Mouse (Mus musculus): ENCODE results near the gene Gal3st4.

DNA sequence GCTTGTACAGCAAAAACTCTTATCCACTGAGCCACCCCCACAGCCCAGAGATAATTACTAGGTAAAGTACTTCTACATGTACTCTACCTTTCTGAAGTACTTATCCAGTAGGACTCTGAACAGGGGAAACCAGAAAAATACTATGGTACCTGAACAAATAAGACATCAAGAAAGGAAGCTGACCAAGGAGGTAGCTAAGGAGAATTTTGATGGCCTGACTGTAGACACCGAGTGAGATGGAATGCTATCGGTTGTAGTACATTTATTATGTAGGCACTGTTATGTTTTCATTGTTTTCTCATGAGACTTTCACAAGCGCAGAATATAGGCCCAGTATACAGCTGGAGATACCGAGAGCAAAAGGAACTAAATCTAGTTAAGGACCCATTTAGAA, 15.1 kb downstream of the Gal3st4 start:
- TF ChIP-seq POLR2A (IDR thresholded peaks at IDR 0.05; ENCODE audit: low read depth, low read length) (no peak), CTCF (IDR thresholded peaks at IDR 0.05; ENCODE audit: extremely low read depth, insufficient read length, insufficient replicate concordance, low read depth, low read length) (no peak)

Data from small intestine, adult 2 months (tissue).